Mouse (Mus musculus) brain, embryonic 18.5 days (tissue): ENCODE data around the gene Nelfa.
"Not testable (repeated sequence)": the region's sequence is repeated elsewhere in the genome, so short reads cannot be mapped to it uniquely, and the experiment has no call there.

Experiments used
- DNase-seq: peaks from one replicate; pipeline ENCODE4 v3.0.0-alpha.2; 2012; ENCODE audit warnings: low read depth, low spot score

Gene Nelfa

GRCm38 (mm10) chr5:33919466-33919865 is 16.7 kb downstream of the Nelfa start:
- DNase-seq: no peak

- not testable (repeated sequence) for DNase-seq
These were observed 19.6 kb downstream of the Nelfa start for GRCm38 (mm10) chr5:33916616-33917015.

GRCm38 (mm10) chr5:33915031-33915430 is 21.2 kb downstream of the Nelfa start:
- DNase-seq: not testable (repeated sequence)

GRCm38 (mm10) chr5:33903176-33903575 is 33.0 kb downstream of the Nelfa start:
- DNase-seq: no peak

- no peak for DNase-seq
These were observed 33.5 kb downstream of the Nelfa start for GRCm38 (mm10) chr5:33902696-33903095.

- DNase-seq: no peak
These were observed 34.9 kb downstream of the Nelfa start for GRCm38 (mm10) chr5:33901278-33901677.

GRCm38 (mm10) chr5:33900701-33901263 is 35.4 kb downstream of the Nelfa start:
- DNase-seq: no peak

GRCm38 (mm10) chr5:33900101-33900500 is 36.1 kb downstream of the Nelfa start:
- no peak for DNase-seq

- DNase-seq: no peak
These were observed 37.0 kb downstream of the Nelfa start for GRCm38 (mm10) chr5:33899245-33899644.

GRCm38 (mm10) chr5:33898671-33899070 is 37.5 kb downstream of the Nelfa start:
- DNase-seq: no peak

GRCm38 (mm10) chr5:33897158-33897557 is 39.1 kb downstream of the Nelfa start:
- no peak for DNase-seq

GRCm38 (mm10) chr5:33895116-33895515 is 41.1 kb downstream of the Nelfa start:
- no peak for DNase-seq

GRCm38 (mm10) chr5:33893406-33893805 is 42.8 kb downstream of the Nelfa start:
- DNase-seq: no peak

- DNase-seq: no peak
These were observed 55.1 kb downstream of the Nelfa start for GRCm38 (mm10) chr5:33881118-33881517.

- DNase-seq: no peak
These were observed 60.7 kb downstream of the Nelfa start for GRCm38 (mm10) chr5:33875472-33875871.

GRCm38 (mm10) chr5:33857693-33858092 is 78.5 kb downstream of the Nelfa start:
- DNase-seq: no peak

GRCm38 (mm10) chr5:33854019-33854418 is 82.2 kb downstream of the Nelfa start:
- no peak for DNase-seq

- no peak for DNase-seq
These were observed 83.1 kb downstream of the Nelfa start for GRCm38 (mm10) chr5:33853086-33853485.

- DNase-seq: no peak
These were observed 84.7 kb downstream of the Nelfa start for GRCm38 (mm10) chr5:33851466-33851865.
